Mouse (Mus musculus) neural tube, embryonic 11.5 days (tissue): Measurements from ENCODE around the gene Serpina3n. TPM values are rescaled to one million over a fixed set of nuclear protein-coding genes. Genes with fewer than 3 reads are reported as not detected.
"Not testable (repeated sequence)": the region's sequence is repeated elsewhere in the genome, so short reads cannot be mapped to it uniquely, and the experiment has no call there.

Experiments used
- ATAC-seq: fragments of 200-750 bp; cut with Nextera tagmentation; 2 replicates; pipeline ENCODE4 v1.8.0; 2017; ENCODE audit warnings: moderate number of reproducible peaks, mild to moderate bottlenecking, moderate TSS enrichment, moderate library complexity; ENCODE audit not compliant: insufficient read depth, low FRiP score, low TSS enrichment
- DNase-seq: peaks from one replicate; pipeline ENCODE4 v3.0.0-alpha.2; 2015; ENCODE audit warnings: low spot score
- H3K27ac ChIP-seq: fragments of 300-500 bp; sonication (generic); 2 replicates; pipeline ENCODE4 v1.5.1; 2014; ENCODE audit warnings: low read depth, mild to moderate bottlenecking, low read length
- H3K27me3 ChIP-seq: fragments of 300-500 bp; sonication (generic); 2 replicates; pipeline ENCODE4 v1.6.1; 2014; ENCODE audit warnings: mild to moderate bottlenecking, low read length, mixed read lengths; ENCODE audit not compliant: control insufficient read depth, insufficient read depth
- H3K36me3 ChIP-seq: fragments of 300-500 bp; sonication (generic); 2 replicates; pipeline ENCODE4 v1.6.1; 2014; ENCODE audit warnings: mild to moderate bottlenecking, low read length, moderate library complexity, mixed read lengths; ENCODE audit not compliant: control insufficient read depth, insufficient read depth
- H3K4me1 ChIP-seq: fragments of 300-500 bp; sonication (generic); 2 replicates; pipeline ENCODE4 v1.6.1; 2014; ENCODE audit warnings: low read length, mixed read lengths; ENCODE audit not compliant: control insufficient read depth, insufficient read depth
- H3K4me2 ChIP-seq: fragments of 300-500 bp; sonication (generic); 2 replicates; pipeline ENCODE4 v1.6.1; 2014; ENCODE audit warnings: low read depth, mild to moderate bottlenecking, moderate library complexity
- H3K4me3 ChIP-seq: fragments of 300-500 bp; sonication (generic); 2 replicates; pipeline ENCODE4 v1.5.1; 2014; ENCODE audit warnings: low read depth, low read length
- H3K9ac ChIP-seq: fragments of 300-500 bp; sonication (generic); 2 replicates; pipeline ENCODE4 v1.6.1; 2014; ENCODE audit warnings: mild to moderate bottlenecking, low read length
- H3K9me3 ChIP-seq: fragments of 300-500 bp; sonication (generic); 2 replicates; pipeline ENCODE4 v1.6.1; 2016; ENCODE audit warnings: low read length; ENCODE audit not compliant: control insufficient read depth
- WGBS: fragments of 180-500 bp; shearing (Covaris S2); extraction: QIAGEN DNeasy Blood & Tissue Kit; methylation state at CpG from one replicate; pipeline ENCODE4 v1.1.7; 2014; 5-methylcytosine and 5-hydroxymethylcytosine counted together
- polyA plus RNA-seq: library from polyadenylated mRNA; unstranded; fragments of >200 nt; fragmentation: Nextera tagmentation; extraction: Ambion mirVana; gene quantifications from 2 replicates; pipeline ENCODE4 v1.2.1, GENCODE M21; 2014

Gene Serpina3n
- polyA plus RNA-seq, result not detected in 2 replicates

DNA sequence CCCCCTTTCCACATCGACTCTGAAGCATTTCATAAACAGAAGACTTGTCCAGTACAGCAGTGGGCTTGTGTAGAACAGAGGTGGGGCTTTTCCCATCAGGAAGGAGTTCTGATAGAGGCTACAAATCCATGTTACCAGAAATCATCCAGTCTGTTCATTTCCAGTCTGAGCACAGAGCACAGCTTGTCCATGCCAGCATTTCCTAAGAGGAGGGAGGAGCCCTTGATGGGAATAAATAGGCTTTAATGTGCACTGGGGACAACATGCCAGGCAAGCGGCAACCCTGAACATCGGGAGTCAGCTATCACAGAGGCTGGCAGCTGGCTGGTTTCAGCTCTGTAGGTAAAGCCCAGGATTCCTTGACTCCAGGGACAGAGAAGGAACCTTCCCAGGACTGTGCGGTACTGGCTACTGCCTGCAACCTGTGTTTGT, at the start of gene Serpina3n:
Serpina3n (plus strand) TSS at position 276 of the 432 bp plus-strand sequence.
- H3K9me3 ChIP-seq, result no peaks in the 10 kb centered on the region
- no peak within 1 kb of the TSS for H3K4me3 ChIP-seq
- DNase-seq (no peak), ATAC-seq (no peak)
- WGBS, result 70% methylated on average over 4 of the region's 4 CpGs
- no peak within 1 kb of the TSS for H3K4me2 ChIP-seq
- H3K36me3 ChIP-seq, result no peaks in the 10 kb centered on the region
- no peak within 1 kb of the TSS for H3K27ac ChIP-seq
- H3K4me1 ChIP-seq, result no peaks in the 10 kb centered on the region
- H3K27me3 ChIP-seq, result no peaks in the 10 kb centered on the region
- H3K9ac ChIP-seq, result no peak within 1 kb of the TSS

DNA sequence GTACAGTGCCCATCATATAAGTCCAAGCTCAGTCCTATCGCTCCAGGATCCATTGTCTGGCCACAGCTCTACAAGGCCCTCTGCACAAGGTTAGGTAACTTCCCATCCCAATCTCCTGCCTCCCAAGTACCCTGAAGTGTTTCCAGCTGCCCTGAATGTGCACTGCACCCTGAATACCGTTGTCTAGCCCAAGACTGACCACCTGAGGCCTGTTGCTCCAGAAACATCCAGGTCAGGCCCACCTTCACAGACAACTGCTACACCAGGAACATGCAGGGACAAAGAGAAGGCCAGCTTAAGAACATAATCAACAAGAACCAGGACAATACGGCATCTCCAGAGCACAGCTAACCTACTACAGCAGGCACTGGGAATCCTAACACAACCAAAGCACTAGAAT, 36.5 kb upstream of the Serpina3n start:
- no peak for ATAC-seq
- Histone ChIP-seq H3K36me3 (no peaks in the 10 kb centered on the region), H3K4me1 (no peaks in the 10 kb centered on the region), H3K27ac (no peak overlapping the region), H3K9me3 (no peaks in the 10 kb centered on the region), H3K4me2 (no peak overlapping the region), H3K27me3 (no peaks in the 10 kb centered on the region), H3K4me3 (no peak overlapping the region), H3K9ac (no peak overlapping the region)
- DNase-seq, result no peak
- WGBS, result 85% methylated on average over 3 of the region's 3 CpGs

DNA sequence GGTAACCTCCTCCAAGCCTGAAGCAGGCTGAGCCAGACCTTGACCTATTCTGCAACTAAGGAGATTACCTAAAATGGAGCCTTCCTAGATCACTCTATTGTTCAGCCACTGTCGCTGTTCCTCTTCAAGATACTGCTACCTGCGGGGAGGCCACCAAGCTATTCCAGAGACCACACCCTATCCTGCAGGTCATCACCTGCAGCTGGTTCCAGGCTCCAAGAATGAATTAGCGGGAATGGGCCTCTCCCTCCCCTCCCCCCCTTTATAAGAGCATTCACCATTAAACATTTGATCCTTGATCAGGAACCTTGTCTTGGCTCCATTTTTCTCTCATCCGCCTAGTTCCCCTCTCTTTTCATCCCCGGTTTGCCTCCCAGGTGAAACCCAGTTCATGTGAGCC, 29.4 kb upstream of the Serpina3n start:
- 78% methylated on average over 5 of the region's 5 CpGs for WGBS
- H3K27me3 ChIP-seq, H3K36me3 ChIP-seq, H3K4me1 ChIP-seq, H3K9ac ChIP-seq, H3K4me3 ChIP-seq, H3K27ac ChIP-seq, ATAC-seq, H3K9me3 ChIP-seq, H3K4me2 ChIP-seq, DNase-seq: not testable (repeated sequence)

DNA sequence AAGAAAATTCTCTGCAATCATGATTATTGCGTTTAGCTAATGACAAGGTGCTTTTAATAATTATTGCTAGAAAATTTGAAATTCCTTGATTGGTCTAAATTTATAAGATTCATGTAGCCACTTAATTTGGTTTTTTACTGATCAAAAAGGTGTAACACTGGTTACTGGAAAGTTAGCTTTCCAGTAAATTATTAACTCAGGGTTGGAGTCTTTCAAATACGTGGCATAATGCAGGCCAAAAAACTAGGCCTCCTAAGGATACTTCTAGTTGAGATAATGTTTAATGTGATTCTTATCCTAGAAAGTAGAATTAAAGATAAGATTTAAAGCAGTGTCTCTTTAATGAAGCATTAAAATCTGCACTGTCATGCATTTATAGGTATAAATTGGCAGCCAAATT, 28.2 kb upstream of the Serpina3n start:
- not testable (repeated sequence) for H3K9ac ChIP-seq, H3K4me3 ChIP-seq, H3K4me2 ChIP-seq, H3K36me3 ChIP-seq, H3K27ac ChIP-seq, H3K27me3 ChIP-seq, H3K4me1 ChIP-seq, DNase-seq, H3K9me3 ChIP-seq, ATAC-seq
- WGBS, result 76% methylated on average over 2 of the region's 2 CpGs

DNA sequence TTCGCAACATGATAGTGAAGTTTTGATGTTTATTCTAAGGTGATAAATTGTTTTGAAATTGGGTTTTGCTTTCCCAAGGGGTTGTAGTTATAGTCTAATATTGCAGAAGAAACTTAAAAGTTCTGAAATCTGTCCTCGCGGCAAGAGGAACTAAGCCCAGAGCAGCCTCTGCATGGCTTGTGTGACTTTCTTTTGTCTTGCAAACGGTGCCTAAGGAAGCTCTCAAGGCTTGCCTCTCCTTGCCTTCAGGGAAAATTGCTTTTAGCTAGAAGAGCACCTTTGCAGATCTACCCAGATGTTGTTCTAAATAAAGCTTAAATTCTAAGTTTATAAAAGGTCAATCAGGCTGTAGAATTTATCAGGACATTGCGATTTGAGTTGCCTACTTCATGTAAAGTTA, 27.7 kb upstream of the Serpina3n start:
- WGBS, result 48% methylated on average over 5 of the region's 5 CpGs
- not testable (repeated sequence) for ATAC-seq

DNA sequence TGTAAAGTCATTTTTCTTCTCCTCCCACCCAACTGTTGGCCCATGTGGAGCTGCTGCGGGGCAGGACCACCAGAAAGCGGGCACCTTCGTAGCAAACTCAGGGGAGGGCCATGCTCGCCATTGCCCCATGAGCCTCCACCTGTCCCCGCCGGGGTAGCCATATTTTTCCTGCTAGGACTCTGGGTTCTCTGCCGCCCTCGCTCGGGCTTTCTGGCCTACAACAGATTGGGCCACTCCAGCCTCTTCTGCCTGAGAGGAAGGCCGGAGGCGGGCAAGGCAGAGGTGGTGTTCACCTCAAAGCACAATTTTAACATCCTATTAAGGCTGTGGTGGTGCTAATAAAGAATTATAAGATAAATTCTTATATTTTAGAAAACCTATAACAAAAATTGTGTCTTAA, 26.7 kb upstream of the Serpina3n start:
- Histone ChIP-seq H3K4me3 (no peak overlapping the region), H3K36me3 (no peaks in the 10 kb centered on the region), H3K27me3 (no peaks in the 10 kb centered on the region), H3K4me2 (no peak overlapping the region), H3K4me1 (no peaks in the 10 kb centered on the region), H3K9me3 (no peaks in the 10 kb centered on the region), H3K27ac (no peak overlapping the region), H3K9ac (no peak overlapping the region)
- no peak for ATAC-seq
- WGBS, result 92% methylated on average over 11 of the region's 11 CpGs
- no peak for DNase-seq

More for the DNA sequence above, 27.7 kb upstream of the Serpina3n start:
- H3K9ac ChIP-seq, H3K4me2 ChIP-seq, H3K4me3 ChIP-seq, H3K36me3 ChIP-seq, DNase-seq, H3K9me3 ChIP-seq, H3K27ac ChIP-seq, H3K27me3 ChIP-seq, H3K4me1 ChIP-seq: not testable (repeated sequence)

DNA sequence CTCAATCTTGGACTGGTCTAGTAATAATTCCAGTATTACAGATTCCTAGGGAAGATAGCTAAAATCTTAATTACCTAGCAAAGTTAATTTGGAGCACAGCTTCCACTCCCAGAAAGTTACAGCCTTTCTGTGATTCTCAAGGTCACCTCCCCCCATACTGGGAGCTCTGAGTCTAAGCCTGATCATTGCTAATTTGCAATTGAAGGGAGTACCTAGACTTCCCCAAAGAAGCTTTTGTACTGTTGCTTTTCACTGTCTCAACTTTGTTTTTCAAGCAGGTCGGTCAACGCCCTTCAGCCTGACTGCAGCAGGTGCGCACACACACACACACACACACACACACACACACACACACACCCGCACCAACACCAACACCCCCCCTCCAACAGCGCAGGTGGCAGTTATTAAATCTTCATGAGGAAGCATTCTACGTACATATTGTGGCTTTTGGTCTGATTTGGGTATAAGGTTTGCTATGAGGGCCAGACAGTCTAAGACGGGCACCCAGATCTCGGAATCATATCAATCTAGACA, 25.4 kb upstream of the Serpina3n start:
- not testable (repeated sequence) for H3K4me3 ChIP-seq, H3K9ac ChIP-seq, H3K27me3 ChIP-seq, H3K27ac ChIP-seq, H3K4me1 ChIP-seq, H3K4me2 ChIP-seq, ATAC-seq, DNase-seq, H3K9me3 ChIP-seq, H3K36me3 ChIP-seq
- 89% methylated on average over 8 of the region's 8 CpGs for WGBS

DNA sequence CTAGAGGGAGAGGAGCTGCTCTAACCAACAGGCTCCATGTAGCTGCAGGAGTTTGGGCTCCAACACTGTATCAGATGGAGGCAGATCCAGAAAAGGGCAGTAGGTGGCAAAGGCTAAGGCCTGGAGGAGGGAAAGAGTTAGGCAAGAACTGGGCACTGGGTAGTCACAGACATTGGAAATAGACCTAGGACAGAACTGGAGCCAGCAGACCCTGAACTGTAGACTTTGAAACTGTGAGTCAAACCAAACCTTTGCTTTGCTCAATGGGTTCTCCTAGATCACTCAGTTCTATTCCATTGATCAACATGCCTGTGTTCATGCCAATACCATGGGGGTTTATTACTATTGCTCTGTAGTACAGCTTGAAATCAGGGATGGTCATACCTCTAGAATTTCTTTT, 20.5 kb upstream of the Serpina3n start:
- H3K27me3 ChIP-seq, H3K36me3 ChIP-seq, DNase-seq, H3K4me1 ChIP-seq, H3K4me2 ChIP-seq, ATAC-seq, H3K4me3 ChIP-seq, H3K9me3 ChIP-seq, H3K9ac ChIP-seq, H3K27ac ChIP-seq: not testable (repeated sequence)

DNA sequence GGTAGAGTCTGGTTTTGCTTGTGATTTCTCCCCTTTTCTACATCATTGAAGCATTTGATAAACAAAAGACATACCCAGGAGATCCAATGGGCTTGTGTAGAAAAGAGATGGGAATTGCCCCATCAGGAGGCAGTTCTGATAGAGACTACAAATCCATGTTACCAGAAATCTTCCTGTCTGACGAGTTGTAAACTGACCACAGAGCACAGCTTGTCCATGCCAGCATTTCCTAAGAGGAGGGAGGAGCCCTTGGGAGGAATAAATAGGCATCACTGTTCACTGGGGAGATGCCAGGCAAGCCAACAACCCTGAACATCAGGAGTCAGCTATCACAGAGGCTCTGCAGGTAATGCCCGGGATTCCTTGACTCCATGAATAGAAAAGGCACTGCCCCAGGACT, 19.7 kb upstream of the Serpina3n start:
- DNase-seq, result not testable (repeated sequence)
- WGBS, result 65% methylated on average over 2 of the region's 2 CpGs

More for the DNA sequence above, 19.7 kb upstream of the Serpina3n start:
- not testable (repeated sequence) for H3K36me3 ChIP-seq, H3K4me1 ChIP-seq, ATAC-seq, H3K9me3 ChIP-seq, H3K27me3 ChIP-seq, H3K27ac ChIP-seq, H3K4me3 ChIP-seq, H3K4me2 ChIP-seq, H3K9ac ChIP-seq
